Mouse (Mus musculus): ENCODE data around the gene Tlcd1.

- TF ChIP-seq CTCF (IDR thresholded peaks at IDR 0.05; ENCODE audit: borderline replicate concordance, extremely low read depth, insufficient read depth, insufficient read length) (peak; percentile 36; the same call in 1 of the 2 replicates), POLR2A (IDR thresholded peaks at IDR 0.05; ENCODE audit: borderline replicate concordance, extremely low read depth, insufficient read depth, insufficient read length, poor library complexity, severe bottlenecking) (peak; percentile 69; the same call in 1 of the 2 replicates)
These were observed 6.7 kb downstream of the Tlcd1 start, which contains the start of gene Rpl23a for GRCm38 (mm10) chr11:78182961-78183844.
